Mouse (Mus musculus) left cerebral cortex, adult 2 months (tissue): ENCODE results near the gene Dph7. TPM values are rescaled to one million over a fixed set of nuclear protein-coding genes. Genes with fewer than 3 reads are reported as not detected.

Source experiments
- DNase-seq, 2 experiments: peaks; one replicate each; pipeline ENCODE4 v3.0.0; 2021 to 2022; ENCODE audit warnings: low spot score in 2 of 2, mixed read lengths in 1 of 2; ENCODE audit errors: extremely low spot score in 1 of 2
- H3K27ac ChIP-seq: fragments of 200-600 bp; 2 replicates; pipeline ENCODE4 v1.8.1; 2022
- H3K4me3 ChIP-seq: fragments of 200-600 bp; 2 replicates; pipeline ENCODE4 v1.8.1; 2022
- CTCF ChIP-seq: fragments of 200-600 bp; IDR thresholded peaks from 2 replicates; pipeline ENCODE4 v1.8.1; 2022; ENCODE audit warnings: antibody characterized with exemption, mild to moderate bottlenecking, moderate library complexity
- intact Hi-C: fragments of 180-260 bp; cut with DNase I; formaldehyde crosslinking; loops from one replicate; pipeline ENCODE4 v1.15.1; 2025
- long read RNA-seq, 2 experiments: library from polyadenylated mRNA; stranded (forward); transcript quantifications; one replicate each; pipeline ENCODE4 v2.0.0; 2021; ENCODE audit warnings: borderline mapping rate in 2 of 2
- total RNA-seq, 2 experiments: library from RNA; stranded (reverse); gene quantifications; 2 replicates each; pipeline ENCODE4 v1.2.3; 2021

Gene Dph7
- total RNA-seq, result 10 to 100 TPM; 29.7 to 32.4 TPM
- long read RNA-seq, experiment 1, partial matches to known transcripts, result 0 of 30 reads
- long read RNA-seq, experiment 1, other reads (novel, unspliced or antisense), result 24 of 30 reads
- long read RNA-seq, experiment 2, partial matches to known transcripts, result 0 of 11 reads
- long read RNA-seq, experiment 2, other reads (novel, unspliced or antisense), result 9 of 11 reads

DNA sequence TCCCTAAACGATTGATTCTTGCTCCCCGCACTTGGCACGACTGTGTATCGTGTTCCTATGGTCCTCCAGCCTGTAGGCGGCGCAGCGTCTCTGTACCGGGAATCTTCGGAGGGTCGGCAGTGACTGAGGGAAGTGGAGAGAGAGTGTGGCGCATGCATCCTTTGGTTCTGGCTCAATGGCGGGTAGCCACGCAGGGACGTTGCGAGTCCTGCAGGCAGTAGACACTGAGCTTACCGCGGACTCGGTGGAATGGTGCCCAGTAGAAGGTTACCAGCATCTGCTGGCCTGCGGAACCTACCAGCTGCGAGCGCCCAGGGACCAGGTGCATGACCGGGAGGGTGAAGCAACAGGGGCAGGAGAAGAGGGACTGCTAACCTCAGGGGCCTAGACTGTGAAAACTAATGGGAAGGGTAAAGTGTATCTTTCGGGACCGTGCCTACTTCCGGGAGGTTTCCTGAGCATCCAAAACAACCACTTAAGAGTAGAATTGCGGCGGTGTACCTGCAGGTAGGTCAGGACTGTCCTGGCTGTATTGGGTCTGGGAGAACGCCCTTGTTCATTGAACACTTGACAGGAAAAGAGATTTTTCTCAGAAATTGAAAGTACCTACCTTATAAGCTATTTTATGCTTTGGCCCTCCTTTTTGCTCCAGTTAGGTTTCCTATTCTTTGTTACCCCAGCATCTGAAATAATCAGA lies at the start of gene Dph7:
Gene Dph7, plus strand, starts transcription at position 97 of the 697 bp plus-strand sequence.
- DNase-seq, result peak; percentile 86 to 88
- Histone ChIP-seq H3K27ac (peak within 1 kb of the TSS; percentile 82), H3K4me3 (peak within 1 kb of the TSS; percentile 76)
- TF ChIP-seq CTCF, result peak; percentile 91
- intact Hi-C loops, result no loop called here

DNA sequence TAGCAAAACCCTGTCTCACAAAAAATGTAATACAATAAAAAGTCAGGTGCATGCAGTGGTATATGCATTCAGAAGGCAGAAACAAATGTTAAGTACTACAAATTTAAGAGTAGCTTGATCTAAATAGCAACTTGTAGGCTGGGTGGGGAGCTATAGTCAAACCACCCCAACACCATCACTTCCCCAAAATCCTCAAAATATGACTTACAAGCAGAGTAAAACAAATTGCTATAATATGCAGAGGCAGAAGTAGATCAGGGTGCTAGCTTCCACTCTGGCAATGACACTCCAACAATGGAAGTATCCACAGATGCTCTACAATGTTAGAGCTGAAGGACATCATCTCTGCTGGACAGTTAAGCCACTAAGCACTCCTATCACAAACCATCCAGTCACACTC lies 49.6 kb upstream of the Dph7 start:
- DNase-seq, result no peak
- Histone ChIP-seq H3K4me3 (no peak overlapping the region), H3K27ac (no peak overlapping the region)
- intact Hi-C loops, result no loop called here
- TF ChIP-seq CTCF, result no peak

- intact Hi-C loops, result no loop called here
- no peak for TF ChIP-seq CTCF
- Histone ChIP-seq H3K4me3 (no peak overlapping the region), H3K27ac (no peak overlapping the region)
- DNase-seq, result no peak
These were observed 47.4 kb upstream of the Dph7 start for GRCm38 (mm10) chr2:24914762-24915161.

GRCm38 (mm10) chr2:24918930-24919838 lies 43.0 kb upstream of the Dph7 start, which contains the start of gene Ehmt1:
Ehmt1 (minus strand) TSS chr2:24919614.
- peak; percentile 96 for DNase-seq
- peak within 1 kb of the TSS; percentile 88 for H3K4me3 ChIP-seq
- no peak; the same call in none of the 2 replicates for TF ChIP-seq CTCF
- intact Hi-C loops, result no loop called here
- H3K27ac ChIP-seq, result peak within 1 kb of the TSS; percentile 89

DNA sequence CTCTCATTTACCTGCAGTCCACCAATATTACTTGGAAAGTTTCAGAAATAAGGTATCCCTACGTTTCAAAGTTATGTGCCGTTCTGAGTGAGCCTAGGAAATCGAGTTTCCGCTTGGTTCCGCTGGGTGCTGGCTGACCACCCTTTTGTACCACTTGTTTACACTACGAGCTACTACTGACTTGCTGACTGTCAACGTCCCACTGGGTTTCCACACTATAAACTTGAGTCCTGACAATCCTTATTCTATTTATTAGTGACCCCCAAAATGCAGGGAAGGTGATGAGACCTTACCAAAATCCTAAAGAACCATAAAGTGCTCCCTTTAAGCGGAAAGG lies 42.4 kb upstream of the Dph7 start:
- TF ChIP-seq CTCF, result no peak
- Histone ChIP-seq H3K4me3 (peak overlapping the region; percentile 88), H3K27ac (peak overlapping the region; percentile 89)
- no peak for DNase-seq
- intact Hi-C loops, result no loop called here

DNA sequence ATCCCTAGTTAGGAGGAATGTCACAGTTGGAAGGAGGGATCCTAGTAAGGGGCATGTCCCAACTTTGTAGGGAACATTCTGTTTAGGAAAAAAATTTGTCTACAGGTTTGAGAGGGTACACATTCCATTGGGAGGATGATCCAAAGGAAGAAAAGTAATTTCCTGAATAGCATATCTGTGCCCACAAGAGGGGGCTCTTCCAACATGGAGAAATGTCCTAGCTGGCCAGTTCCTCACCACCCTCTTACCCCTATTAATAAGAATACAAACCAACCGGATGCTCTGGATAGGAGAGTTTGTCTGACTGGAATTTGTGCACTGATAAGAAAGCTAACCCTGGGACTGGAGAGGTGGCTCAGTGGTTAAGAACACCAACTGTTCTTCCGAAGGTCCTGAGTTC lies 38.6 kb upstream of the Dph7 start:
- no peak for DNase-seq
- no peak overlapping the region for H3K27ac ChIP-seq
- H3K4me3 ChIP-seq, result no peak overlapping the region
- intact Hi-C loops, result no loop called here
- TF ChIP-seq CTCF, result peak; percentile 56

- intact Hi-C loops, result no loop called here
- TF ChIP-seq CTCF, result no peak
- H3K27ac ChIP-seq, result no peak overlapping the region
- H3K4me3 ChIP-seq, result no peak overlapping the region
- no peak for DNase-seq
These were observed 36.9 kb upstream of the Dph7 start for GRCm38 (mm10) chr2:24925284-24925683.

GRCm38 (mm10) chr2:24926345-24926964 lies 35.7 kb upstream of the Dph7 start:
- no peak overlapping the region for H3K4me3 ChIP-seq
- intact Hi-C loops, result no loop called here
- TF ChIP-seq CTCF, result no peak
- H3K27ac ChIP-seq, result no peak overlapping the region
- no peak for DNase-seq

DNA sequence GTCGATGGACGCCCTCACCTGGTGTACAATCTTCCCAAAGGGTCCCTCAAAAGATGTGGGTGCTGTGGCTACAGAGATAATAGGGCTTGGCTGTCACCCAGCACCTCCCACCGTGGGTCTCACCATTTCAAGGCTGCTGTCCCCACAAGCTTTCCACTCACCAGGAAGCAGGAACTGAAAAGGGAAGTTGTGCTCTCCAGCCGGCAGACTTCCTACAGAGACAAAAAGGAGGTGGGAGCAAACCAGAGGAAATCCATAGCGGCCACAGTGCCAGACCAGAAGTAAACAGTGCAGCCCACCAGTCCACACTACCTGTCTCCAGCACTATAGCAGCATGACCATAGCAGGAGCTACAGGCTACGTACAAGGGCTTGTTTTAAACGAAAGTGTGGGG lies 35.2 kb upstream of the Dph7 start:
- no peak for DNase-seq
- H3K27ac ChIP-seq, result no peak overlapping the region
- H3K4me3 ChIP-seq, result no peak overlapping the region
- no peak for TF ChIP-seq CTCF
- intact Hi-C loops, result no loop called here

- no peak for TF ChIP-seq CTCF
- H3K4me3 ChIP-seq, result no peak overlapping the region
- DNase-seq, result no peak
- intact Hi-C loops, result no loop called here
- no peak overlapping the region for H3K27ac ChIP-seq
These were observed 34.3 kb upstream of the Dph7 start for GRCm38 (mm10) chr2:24927810-24928479.

DNA sequence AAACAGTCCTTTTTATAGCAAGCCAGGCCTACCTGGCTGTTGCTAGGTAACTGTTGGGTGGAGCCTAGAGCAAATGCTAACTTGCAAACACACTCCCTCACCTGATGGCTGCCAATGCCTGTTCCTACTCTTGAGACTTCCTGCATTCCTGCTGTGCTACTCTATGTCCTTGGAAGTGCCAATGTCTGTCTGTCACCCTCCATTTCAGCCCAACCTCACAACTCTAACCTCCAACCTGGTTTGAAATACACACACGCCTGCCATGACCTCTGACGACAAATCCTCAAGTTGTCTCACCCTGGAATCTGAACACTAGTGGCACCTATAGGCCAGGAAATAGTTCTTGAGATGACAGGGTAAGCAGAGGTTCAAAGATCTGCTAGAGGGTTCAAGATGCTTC lies 33.1 kb upstream of the Dph7 start:
- no peak overlapping the region for H3K27ac ChIP-seq
- no peak overlapping the region for H3K4me3 ChIP-seq
- DNase-seq, result no peak
- no peak for TF ChIP-seq CTCF
- intact Hi-C loops, result no loop called here
